Mouse (Mus musculus): ENCODE data around the gene Palb2. TPM values are rescaled to one million over a fixed set of nuclear protein-coding genes. Genes with fewer than 3 reads are reported as not detected.
A peak's percentile ranks its signal among the peaks of the same experiment; 100 is the strongest.

Palb2 gene
- polyA plus RNA-seq, 1 experiment from 2014 or later: 14.1 TPM

GRCm38 (mm10) chr7:122066102-122066944 lies 66.5 kb downstream of the Palb2 start:
- Histone ChIP-seq H3K27me3 (replicated peaks) (no peaks in the 10 kb centered on the region), H3K9me3 (replicated peaks) (no peaks in the 10 kb centered on the region), H3K4me3 (peak overlapping the region; percentile 99), H3K27ac (ENCODE audit: poor library complexity, severe bottlenecking) (peak overlapping the region; percentile 92), H3K4me2 (peak overlapping the region; percentile 86), H3K4me1 (replicated peaks) (peaks cover 20% of the 10 kb centered on the region), H3K9ac (peak overlapping the region; percentile 99), H3K36me3 (peaks cover 42% of the 10 kb centered on the region)
- ATAC-seq (ENCODE audit: insufficient number of reproducible peaks, low FRiP score): no peak; the same call in 1 of the 2 replicates
- WGBS: 15% methylated on average over 31 of the region's 31 CpGs

GRCm38 (mm10) chr7:122065656-122066055 lies 67.1 kb downstream of the Palb2 start:
- peaks cover 38% of the 10 kb centered on the region for H3K36me3 ChIP-seq
- H3K9me3 ChIP-seq (replicated peaks): no peaks in the 10 kb centered on the region
- no peaks in the 10 kb centered on the region for H3K27me3 ChIP-seq (replicated peaks)
- WGBS: 42% methylated on average over 1 of the region's 1 CpGs
- no peak overlapping the region for H3K9ac ChIP-seq
- H3K4me1 ChIP-seq (replicated peaks): peaks cover 20% of the 10 kb centered on the region
- peak overlapping the region; percentile 86 for H3K4me2 ChIP-seq
- no peak for ATAC-seq (ENCODE audit: insufficient number of reproducible peaks, low FRiP score)
- peak overlapping the region; percentile 92; the same call in 1 of the 2 replicates for H3K27ac ChIP-seq (ENCODE audit: poor library complexity, severe bottlenecking)
- H3K4me3 ChIP-seq: peak overlapping the region; percentile 99; the same call in 1 of the 2 replicates

Other genes starting within 250 kb of the Palb2 start
- gene Cog7, start 151.3 kb downstream of the Palb2 start, polyA plus RNA-seq (2016; fragmentation: Nextera tagmentation; extraction: Ambion mirVana): 18.1 and 18.8 TPM in 2 replicates
- 98.0 and 99.4 TPM in 2 replicates for gene Gga2, start 111.8 kb downstream of the Palb2 start, polyA plus RNA-seq (2016; fragmentation: Nextera tagmentation; extraction: Ambion mirVana)
- gene Ubfd1, start 65.8 kb downstream of the Palb2 start, polyA plus RNA-seq (2016; fragmentation: Nextera tagmentation; extraction: Ambion mirVana): 73.5 and 75.0 TPM in 2 replicates
- gene Ears2, start 65.7 kb downstream of the Palb2 start, polyA plus RNA-seq (2016; fragmentation: Nextera tagmentation; extraction: Ambion mirVana): 24.7 and 25.0 TPM in 2 replicates
- 1,263 and 1,284 TPM in 2 replicates for gene Ndufab1, start 31.1 kb downstream of the Palb2 start, polyA plus RNA-seq (2016; fragmentation: Nextera tagmentation; extraction: Ambion mirVana)
- 70.1 and 73.9 TPM in 2 replicates for gene Dctn5, start 56 bp upstream of the Palb2 start, polyA plus RNA-seq (2016; fragmentation: Nextera tagmentation; extraction: Ambion mirVana)
- gene Plk1, start 26.5 kb upstream of the Palb2 start, polyA plus RNA-seq (2016; fragmentation: Nextera tagmentation; extraction: Ambion mirVana): 103 and 112 TPM in 2 replicates
- not detected in 2 replicates for gene Ern2, start 53.2 kb upstream of the Palb2 start, polyA plus RNA-seq (2016; fragmentation: Nextera tagmentation; extraction: Ambion mirVana)
- gene Chp2, start 86.5 kb upstream of the Palb2 start, polyA plus RNA-seq (2016; fragmentation: Nextera tagmentation; extraction: Ambion mirVana): 0.15 and 0.42 TPM in 2 replicates
- gene Prkcb, start 155.8 kb upstream of the Palb2 start, polyA plus RNA-seq (2016; fragmentation: Nextera tagmentation; extraction: Ambion mirVana): 9.0 and 10.5 TPM in 2 replicates

Data from heart, embryonic 12.5 days (tissue).